Mouse (Mus musculus) olfactory bulb, adult 2 months (tissue): ENCODE measurements around the gene Efcab8.

ENCODE experiments used
- CTCF ChIP-seq: fragments of 200-500 bp; IDR thresholded peaks from 2 replicates; pipeline ENCODE4 v1.5.1; 2012; ENCODE audit warnings: low read depth, mild to moderate bottlenecking, low read length, moderate library complexity; ENCODE audit not compliant: insufficient read depth
- POLR2A ChIP-seq: fragments of 200-500 bp; IDR thresholded peaks from 2 replicates; pipeline ENCODE4 v1.6.1; 2012; ENCODE audit warnings: mild to moderate bottlenecking, low read depth, low read length, moderate library complexity; ENCODE audit not compliant: insufficient read depth

DNA sequence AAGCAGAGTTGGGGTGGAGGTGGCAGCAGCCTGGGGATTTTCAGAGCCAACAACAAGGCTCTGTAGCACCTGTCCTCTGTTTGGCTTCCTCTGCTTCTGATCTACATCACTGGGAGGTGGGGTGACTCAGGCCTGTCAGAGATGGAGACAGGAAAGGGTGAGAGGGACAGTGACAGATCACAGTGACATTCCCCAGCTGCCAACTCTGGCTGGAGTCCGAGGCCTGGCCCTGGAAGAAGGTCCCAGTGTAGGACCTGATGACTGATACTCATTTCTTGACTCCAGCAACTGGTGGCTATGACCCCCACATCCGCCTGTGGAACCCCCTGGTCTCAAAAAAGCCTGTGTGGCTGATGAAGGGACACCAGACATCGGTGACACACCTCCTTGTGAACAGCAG is 30.2 kb downstream of the Efcab8 start:
- no peak for TF ChIP-seq POLR2A
- no peak for TF ChIP-seq CTCF
